Mouse (Mus musculus): ENCODE results near the gene Sptbn2. TPM values are rescaled to one million over a fixed set of nuclear protein-coding genes. Genes with fewer than 3 reads are reported as not detected.

Gene Sptbn2
- polyA plus RNA-seq (2015; fragmentation: Nextera tagmentation; extraction: Ambion mirVana), result 0.50 and 0.51 TPM in 2 replicates

- H3K9me3 ChIP-seq (ENCODE audit: low read length), result no peaks in the 10 kb centered on the region
- peaks cover 50% of the 10 kb centered on the region for H3K27me3 ChIP-seq (replicated peaks; ENCODE audit: insufficient read depth, low read length)
- peak within 1 kb of the TSS; percentile 92 for H3K4me2 ChIP-seq (replicated peaks; ENCODE audit: low read depth, low read length)
- H3K4me1 ChIP-seq (ENCODE audit: insufficient read depth, low read depth, low read length), result peaks cover 3% of the 10 kb centered on the region; the same call in 1 of the 2 replicates
- 17% methylated on average over 13 of the region's 13 CpGs for WGBS
- H3K36me3 ChIP-seq (ENCODE audit: insufficient read depth, low read length), result no peaks in the 10 kb centered on the region
- no peak for ATAC-seq
- no peak within 1 kb of the TSS for H3K9ac ChIP-seq (replicated peaks; ENCODE audit: low read depth)
- H3K27ac ChIP-seq (ENCODE audit: low read length), result no peak within 1 kb of the TSS
- peak within 1 kb of the TSS; percentile 41 for H3K4me3 ChIP-seq (ENCODE audit: low read depth, low read length)
- no peak for DNase-seq (ENCODE audit: low spot score)
- no peak for TF ChIP-seq EP300 (IDR thresholded peaks at IDR 0.05)
- TF ChIP-seq CTCF (IDR thresholded peaks at IDR 0.05), result no peak
These were observed at the start of gene Sptbn2 for GRCm38 (mm10) chr19:4711098-4711600. Gene Sptbn2, plus strand, starts transcription at chr19:4711167.

GRCm38 (mm10) chr19:4666815-4667214 is 44.2 kb upstream of the Sptbn2 start:
- Histone ChIP-seq H3K9ac (replicated peaks; ENCODE audit: low read depth) (no peak overlapping the region), H3K27me3 (replicated peaks; ENCODE audit: insufficient read depth, low read length) (no peaks in the 10 kb centered on the region), H3K4me1 (ENCODE audit: insufficient read depth, low read depth, low read length) (no peaks in the 10 kb centered on the region), H3K4me2 (replicated peaks; ENCODE audit: low read depth, low read length) (no peak overlapping the region), H3K9me3 (ENCODE audit: low read length) (no peaks in the 10 kb centered on the region), H3K4me3 (ENCODE audit: low read depth, low read length) (no peak overlapping the region), H3K36me3 (ENCODE audit: insufficient read depth, low read length) (no peaks in the 10 kb centered on the region), H3K27ac (ENCODE audit: low read length) (no peak overlapping the region)
- no peak for DNase-seq (ENCODE audit: low spot score)
- ATAC-seq, result no peak
- TF ChIP-seq EP300 (IDR thresholded peaks at IDR 0.05), result no peak
- peak; percentile 35 for TF ChIP-seq CTCF (IDR thresholded peaks at IDR 0.05)

GRCm38 (mm10) chr19:4670776-4671175 is 40.2 kb upstream of the Sptbn2 start:
- Histone ChIP-seq H3K27ac (ENCODE audit: low read length) (no peak overlapping the region), H3K9me3 (ENCODE audit: low read length) (no peaks in the 10 kb centered on the region), H3K27me3 (replicated peaks; ENCODE audit: insufficient read depth, low read length) (no peaks in the 10 kb centered on the region), H3K4me2 (replicated peaks; ENCODE audit: low read depth, low read length) (no peak overlapping the region), H3K4me3 (ENCODE audit: low read depth, low read length) (no peak overlapping the region), H3K4me1 (ENCODE audit: insufficient read depth, low read depth, low read length) (no peaks in the 10 kb centered on the region), H3K9ac (replicated peaks; ENCODE audit: low read depth) (no peak overlapping the region), H3K36me3 (ENCODE audit: insufficient read depth, low read length) (no peaks in the 10 kb centered on the region)
- TF ChIP-seq EP300 (IDR thresholded peaks at IDR 0.05), result no peak
- ATAC-seq (no peak), DNase-seq (ENCODE audit: low spot score) (no peak)
- 27% methylated on average over 4 of the region's 4 CpGs for WGBS

GRCm38 (mm10) chr19:4672401-4672800 is 38.6 kb upstream of the Sptbn2 start:
- no peak overlapping the region for H3K9ac ChIP-seq (replicated peaks; ENCODE audit: low read depth)
- H3K4me3 ChIP-seq (ENCODE audit: low read depth, low read length), result no peak overlapping the region
- H3K9me3 ChIP-seq (ENCODE audit: low read length), result no peaks in the 10 kb centered on the region
- no peak overlapping the region for H3K4me2 ChIP-seq (replicated peaks; ENCODE audit: low read depth, low read length)
- no peaks in the 10 kb centered on the region for H3K36me3 ChIP-seq (ENCODE audit: insufficient read depth, low read length)
- no peak for ATAC-seq
- 44% methylated on average over 6 of the region's 6 CpGs for WGBS
- TF ChIP-seq CTCF (IDR thresholded peaks at IDR 0.05) (no peak), EP300 (IDR thresholded peaks at IDR 0.05) (no peak)
- peak; percentile 6 for DNase-seq (ENCODE audit: low spot score)
- no peaks in the 10 kb centered on the region for H3K27me3 ChIP-seq (replicated peaks; ENCODE audit: insufficient read depth, low read length)
- H3K4me1 ChIP-seq (ENCODE audit: insufficient read depth, low read depth, low read length), result no peaks in the 10 kb centered on the region
- H3K27ac ChIP-seq (ENCODE audit: low read length), result no peak overlapping the region

- Histone ChIP-seq H3K9me3 (ENCODE audit: low read length) (no peaks in the 10 kb centered on the region), H3K27ac (ENCODE audit: low read length) (no peak overlapping the region), H3K36me3 (ENCODE audit: insufficient read depth, low read length) (no peaks in the 10 kb centered on the region), H3K27me3 (replicated peaks; ENCODE audit: insufficient read depth, low read length) (peaks cover 20% of the 10 kb centered on the region), H3K4me1 (ENCODE audit: insufficient read depth, low read depth, low read length) (peaks cover 4% of the 10 kb centered on the region), H3K4me3 (ENCODE audit: low read depth, low read length) (no peak overlapping the region), H3K9ac (replicated peaks; ENCODE audit: low read depth) (no peak overlapping the region), H3K4me2 (replicated peaks; ENCODE audit: low read depth, low read length) (no peak overlapping the region)
- ATAC-seq (no peak), DNase-seq (ENCODE audit: low spot score) (no peak)
- WGBS, result 43% methylated on average over 3 of the region's 3 CpGs
- TF ChIP-seq CTCF (IDR thresholded peaks at IDR 0.05), result no peak
- no peak for TF ChIP-seq EP300 (IDR thresholded peaks at IDR 0.05)
These were observed 16.6 kb upstream of the Sptbn2 start for GRCm38 (mm10) chr19:4694346-4694745.

GRCm38 (mm10) chr19:4697121-4697520 is 13.8 kb upstream of the Sptbn2 start:
- Histone ChIP-seq H3K27me3 (replicated peaks; ENCODE audit: insufficient read depth, low read length) (peaks cover 40% of the 10 kb centered on the region), H3K4me2 (replicated peaks; ENCODE audit: low read depth, low read length) (no peak overlapping the region), H3K27ac (ENCODE audit: low read length) (no peak overlapping the region), H3K36me3 (ENCODE audit: insufficient read depth, low read length) (no peaks in the 10 kb centered on the region), H3K4me3 (ENCODE audit: low read depth, low read length) (no peak overlapping the region), H3K9me3 (ENCODE audit: low read length) (no peaks in the 10 kb centered on the region), H3K4me1 (ENCODE audit: insufficient read depth, low read depth, low read length) (peaks cover 4% of the 10 kb centered on the region), H3K9ac (replicated peaks; ENCODE audit: low read depth) (no peak overlapping the region)
- DNase-seq (ENCODE audit: low spot score) (no peak), ATAC-seq (no peak)
- 83% methylated on average over 3 of the region's 3 CpGs for WGBS
- TF ChIP-seq CTCF (IDR thresholded peaks at IDR 0.05) (no peak), EP300 (IDR thresholded peaks at IDR 0.05) (no peak)

- no peaks in the 10 kb centered on the region for H3K9me3 ChIP-seq (ENCODE audit: low read length)
- no peak overlapping the region for H3K9ac ChIP-seq (replicated peaks; ENCODE audit: low read depth)
- DNase-seq (ENCODE audit: low spot score) (no peak), ATAC-seq (no peak)
- peaks cover 4% of the 10 kb centered on the region for H3K4me1 ChIP-seq (ENCODE audit: insufficient read depth, low read depth, low read length)
- peak overlapping the region; percentile 88 for H3K4me2 ChIP-seq (replicated peaks; ENCODE audit: low read depth, low read length)
- H3K36me3 ChIP-seq (ENCODE audit: insufficient read depth, low read length), result no peaks in the 10 kb centered on the region
- TF ChIP-seq CTCF (IDR thresholded peaks at IDR 0.05) (no peak), EP300 (IDR thresholded peaks at IDR 0.05) (no peak)
- peaks cover 40% of the 10 kb centered on the region for H3K27me3 ChIP-seq (replicated peaks; ENCODE audit: insufficient read depth, low read length)
- H3K27ac ChIP-seq (ENCODE audit: low read length), result no peak overlapping the region
- H3K4me3 ChIP-seq (ENCODE audit: low read depth, low read length), result peak overlapping the region; percentile 46; the same call in 1 of the 2 replicates
- 74% methylated on average over 9 of the region's 9 CpGs for WGBS
These were observed 13.2 kb upstream of the Sptbn2 start for GRCm38 (mm10) chr19:4697721-4698120.
